Mouse (Mus musculus): ENCODE results near the gene Lrrk1.

The Lrrk1 gene

DNA sequence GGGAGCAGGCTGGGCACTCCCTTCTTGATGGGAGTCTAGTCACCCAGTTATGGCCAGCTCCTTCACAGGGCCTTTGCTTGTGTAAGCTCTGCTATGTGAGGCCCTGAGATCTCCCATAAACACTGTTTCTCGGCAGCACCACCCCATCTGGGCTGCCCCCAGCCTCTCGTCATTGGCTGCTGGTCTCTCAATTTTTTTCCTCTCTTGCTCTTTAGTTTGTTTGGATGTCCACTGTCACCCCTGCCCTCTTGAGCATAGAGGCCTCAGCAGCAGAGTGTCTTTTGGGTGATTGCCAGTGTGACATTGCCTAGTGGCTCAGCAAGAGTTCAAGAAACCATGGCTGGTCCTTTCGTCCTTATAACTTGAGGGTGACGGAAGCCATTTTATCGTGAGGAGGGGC, 130.9 kb downstream of the Lrrk1 start:
- no peak for DNase-seq (ENCODE audit: low read depth, low spot score)

DNA sequence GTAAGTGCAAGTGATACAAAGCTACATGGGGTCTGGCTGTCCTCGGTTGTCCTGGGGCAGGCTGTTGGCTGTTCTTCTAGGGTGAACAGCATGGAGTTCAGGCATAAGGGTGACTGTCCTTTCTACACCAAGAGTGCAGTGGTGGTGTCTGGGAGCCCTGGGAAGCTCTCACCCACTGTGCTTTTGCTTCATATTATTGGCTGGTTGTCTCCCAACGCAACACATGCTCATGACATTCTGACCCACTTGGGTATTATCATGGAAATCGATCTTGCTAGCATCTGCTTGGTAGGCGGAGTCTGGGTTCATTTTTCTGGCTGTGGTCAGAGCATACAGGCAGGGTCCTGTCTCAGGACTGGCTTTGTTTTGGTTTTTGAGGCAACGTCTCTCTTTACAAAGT, 131.7 kb downstream of the Lrrk1 start:
- DNase-seq (ENCODE audit: low read depth, low spot score): no peak

DNA sequence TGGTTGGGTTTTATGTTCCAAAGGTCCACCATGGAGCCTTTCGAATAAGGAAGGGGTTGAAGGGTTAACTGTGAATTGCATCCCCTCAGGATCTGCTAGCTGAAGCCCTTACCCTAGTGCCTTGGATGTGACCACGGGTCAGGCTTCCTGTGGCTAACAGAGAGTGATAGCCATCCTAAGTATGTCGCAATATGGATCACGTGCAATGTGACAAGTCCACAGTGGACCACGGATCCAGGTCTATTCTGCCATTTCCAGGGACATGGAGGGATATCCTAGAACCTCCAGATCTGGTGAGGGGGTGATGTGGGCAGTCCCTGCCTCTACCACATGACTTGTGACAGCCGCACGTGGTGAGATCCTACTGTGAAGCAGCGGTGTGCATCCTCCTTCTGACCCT, 133.2 kb downstream of the Lrrk1 start:
- peak; percentile 22 for DNase-seq (ENCODE audit: low read depth, low spot score)

DNA sequence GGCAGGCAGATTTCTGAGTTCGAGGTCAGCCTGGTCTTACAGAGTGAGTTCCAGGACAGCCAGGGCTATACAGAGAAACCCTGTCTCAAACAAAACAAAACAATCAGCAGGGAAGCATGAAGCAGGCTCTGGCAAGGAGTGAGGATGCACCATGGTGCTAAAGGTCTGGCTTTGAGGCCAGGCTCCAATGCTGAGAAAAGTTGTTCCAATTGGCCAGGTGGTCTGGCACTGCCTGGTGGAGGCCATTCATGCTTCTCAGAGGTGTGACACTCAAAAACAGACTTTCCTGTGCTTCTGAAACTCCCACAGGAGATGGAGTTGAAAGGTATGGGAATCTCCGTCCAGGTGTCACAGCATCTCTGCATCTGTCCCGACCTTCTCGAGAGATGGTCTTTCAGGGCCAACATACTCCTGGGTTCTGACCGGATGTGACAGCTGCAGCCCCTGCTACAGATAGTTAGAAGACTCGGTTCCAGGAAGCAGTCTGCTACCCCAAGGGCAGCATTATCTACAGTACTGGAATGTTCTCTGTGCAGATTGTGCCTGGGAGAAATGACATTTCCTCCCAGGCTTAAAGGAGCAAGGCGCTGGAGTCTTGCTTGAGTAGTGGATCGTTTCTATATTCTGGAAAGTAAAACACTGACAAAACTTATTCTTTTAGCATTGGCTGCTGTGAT, 134.0 kb downstream of the Lrrk1 start:
- DNase-seq (ENCODE audit: low read depth, low spot score): no peak

DNA sequence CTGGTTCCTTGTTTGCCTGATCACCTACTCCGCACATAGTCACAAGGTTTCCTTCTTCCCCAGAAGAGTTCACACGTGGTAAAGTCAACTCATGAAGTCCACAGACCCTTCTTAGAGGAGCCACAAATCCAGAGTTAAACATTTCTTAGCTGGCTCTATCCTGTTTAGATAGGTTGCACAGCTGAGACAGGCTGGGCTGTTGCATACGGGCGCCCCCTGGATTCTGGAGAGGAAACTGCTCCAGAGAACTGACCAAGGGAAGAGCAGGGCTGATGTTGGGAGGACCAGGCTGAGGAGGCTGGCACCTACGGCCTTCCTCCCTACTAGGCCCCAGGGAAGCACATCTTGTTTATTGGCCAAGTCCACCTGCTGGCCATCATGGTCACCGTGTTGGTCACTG, 138.1 kb downstream of the Lrrk1 start:
- peak; percentile 79 for DNase-seq (ENCODE audit: low read depth, low spot score)

DNA sequence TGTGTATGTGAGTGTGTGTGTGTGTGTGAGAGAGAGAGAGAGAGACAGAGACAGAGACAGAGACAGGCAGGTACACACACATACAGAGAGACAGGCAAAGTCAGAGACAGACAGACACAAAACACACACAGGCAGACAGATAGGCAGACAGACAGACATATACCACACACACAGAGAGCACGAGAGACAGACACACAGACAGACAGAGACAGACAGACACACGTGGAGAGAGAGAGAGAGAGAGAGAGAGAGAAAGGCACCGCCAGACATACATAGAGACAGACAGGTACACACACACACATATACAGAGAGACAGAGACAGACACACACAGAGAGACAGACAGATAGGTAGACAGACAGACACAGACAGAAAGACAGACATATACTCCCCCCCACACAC, 138.7 kb downstream of the Lrrk1 start:
- DNase-seq (ENCODE audit: low read depth, low spot score): no peak

DNA sequence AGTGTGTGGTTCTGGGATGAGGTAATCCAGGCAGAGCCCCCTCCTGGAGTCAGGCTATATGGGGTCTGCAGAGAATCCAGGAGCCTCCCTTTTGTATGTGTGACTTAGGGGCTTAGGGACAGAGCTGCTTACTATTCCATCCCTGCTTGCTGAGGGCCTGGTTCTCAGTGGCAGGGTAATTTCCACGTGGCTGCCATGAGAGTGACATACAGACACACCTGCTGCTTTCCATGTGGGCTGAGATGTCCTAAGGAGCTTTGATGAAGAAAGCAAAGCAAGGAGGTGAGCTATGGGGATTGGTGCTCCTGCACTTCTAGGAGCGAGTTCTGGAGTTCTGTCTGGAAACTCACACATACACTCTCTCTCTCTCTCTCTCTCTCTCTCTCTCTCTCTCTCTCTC, 139.1 kb downstream of the Lrrk1 start:
- DNase-seq (ENCODE audit: low read depth, low spot score): no peak

DNA sequence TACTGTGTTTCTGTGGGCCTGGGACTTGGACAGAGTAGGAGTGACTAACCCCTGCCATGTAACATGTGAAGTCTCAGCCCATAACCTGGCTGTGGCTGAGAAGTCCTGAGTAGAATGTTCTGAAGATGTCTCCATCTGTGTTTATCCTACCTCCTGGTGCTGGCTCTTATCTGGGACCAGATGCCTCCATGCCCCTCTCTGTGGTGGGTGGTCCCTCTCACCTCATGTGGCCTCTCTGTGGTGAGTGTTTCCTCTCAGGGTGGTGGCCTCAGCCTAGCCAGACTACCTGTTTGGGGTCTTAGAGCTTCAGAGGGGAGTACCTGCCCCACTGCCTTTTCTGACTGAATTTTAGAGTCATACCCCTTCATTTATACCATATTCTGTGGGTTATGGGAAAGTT, 139.9 kb downstream of the Lrrk1 start:
- no peak for DNase-seq (ENCODE audit: low read depth, low spot score)

DNA sequence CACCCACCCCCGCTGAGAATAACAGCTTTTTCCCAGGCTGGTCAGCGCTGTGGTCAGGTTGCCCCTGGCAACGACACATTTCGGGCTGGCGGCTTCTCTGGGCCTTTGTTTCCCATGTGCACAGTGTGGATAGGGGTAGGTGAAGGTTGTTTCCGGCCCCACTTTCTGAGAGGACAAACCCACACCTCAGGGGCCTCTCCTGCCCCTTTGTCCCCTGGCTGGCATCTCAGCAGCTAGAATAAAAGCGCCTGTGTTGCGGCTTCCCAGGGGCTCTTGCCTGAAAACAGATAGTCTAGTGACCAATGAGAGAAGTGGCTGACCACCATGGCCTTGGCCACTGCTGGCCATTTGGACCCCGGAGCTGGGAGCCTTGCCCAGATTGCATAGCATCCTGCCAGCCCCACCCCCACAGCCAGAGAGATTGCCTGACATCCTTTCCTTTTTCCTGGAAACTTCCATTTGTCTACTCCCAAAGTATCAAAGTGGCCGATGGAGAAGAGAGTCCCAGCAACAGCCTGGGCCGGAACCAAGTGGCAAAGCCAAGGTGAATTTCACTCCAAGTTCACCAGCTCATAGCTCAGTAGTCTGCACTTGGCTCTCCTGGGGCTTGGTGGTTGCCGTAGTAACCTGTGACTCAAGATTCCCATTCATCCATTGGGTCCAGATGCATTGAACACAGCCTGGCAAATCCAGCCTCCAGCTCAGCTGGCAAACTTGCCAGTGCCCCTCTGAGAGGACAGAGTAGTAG, 140.7 kb downstream of the Lrrk1 start:
- DNase-seq (ENCODE audit: low read depth, low spot score): peak; percentile 85

DNA sequence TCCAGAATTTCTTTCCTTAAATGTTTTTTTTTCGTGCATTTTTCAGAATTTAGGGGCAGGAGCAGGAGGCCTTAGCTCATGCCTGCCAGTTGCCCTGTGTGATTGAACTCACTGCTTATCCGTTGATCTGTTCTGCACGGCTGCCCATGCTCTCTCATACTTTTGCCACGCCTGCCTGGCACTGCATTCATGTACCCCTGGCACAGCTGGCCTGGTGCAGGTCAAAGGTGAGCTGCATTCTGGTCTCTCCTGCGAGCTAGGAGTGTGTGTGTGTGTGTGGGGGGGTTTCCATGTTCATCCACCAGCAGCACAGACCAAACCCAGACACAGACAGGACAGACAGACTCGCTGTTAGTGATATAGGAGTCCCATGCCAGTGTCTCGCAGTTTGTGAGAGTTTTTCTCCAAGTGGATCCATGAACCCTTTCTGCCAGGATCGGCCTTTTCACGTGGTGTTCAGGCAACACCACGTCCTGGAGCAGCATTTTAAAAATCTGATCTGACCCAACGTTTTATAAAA, 141.4 kb downstream of the Lrrk1 start:
- DNase-seq (ENCODE audit: low read depth, low spot score): no peak

DNA sequence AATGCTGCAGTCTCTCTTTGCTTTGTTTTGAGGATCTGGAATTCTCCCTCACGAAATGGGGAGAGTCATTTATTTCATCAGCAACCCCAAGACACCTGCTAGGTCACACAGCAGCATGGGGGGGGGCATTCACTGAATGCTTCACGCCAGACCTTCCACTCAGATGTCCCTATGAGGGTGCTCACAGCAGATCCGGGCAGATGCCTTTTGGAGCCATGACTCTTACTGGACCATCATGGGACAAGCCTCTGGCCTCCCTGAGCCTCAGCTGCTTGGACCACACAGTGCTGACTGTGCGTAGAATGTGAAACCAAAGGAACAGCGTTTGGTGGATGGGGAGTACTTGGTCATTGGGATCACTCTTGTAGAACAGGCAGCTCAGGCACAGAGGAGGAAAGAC, 142.5 kb downstream of the Lrrk1 start:
- no peak for DNase-seq (ENCODE audit: low read depth, low spot score)

DNA sequence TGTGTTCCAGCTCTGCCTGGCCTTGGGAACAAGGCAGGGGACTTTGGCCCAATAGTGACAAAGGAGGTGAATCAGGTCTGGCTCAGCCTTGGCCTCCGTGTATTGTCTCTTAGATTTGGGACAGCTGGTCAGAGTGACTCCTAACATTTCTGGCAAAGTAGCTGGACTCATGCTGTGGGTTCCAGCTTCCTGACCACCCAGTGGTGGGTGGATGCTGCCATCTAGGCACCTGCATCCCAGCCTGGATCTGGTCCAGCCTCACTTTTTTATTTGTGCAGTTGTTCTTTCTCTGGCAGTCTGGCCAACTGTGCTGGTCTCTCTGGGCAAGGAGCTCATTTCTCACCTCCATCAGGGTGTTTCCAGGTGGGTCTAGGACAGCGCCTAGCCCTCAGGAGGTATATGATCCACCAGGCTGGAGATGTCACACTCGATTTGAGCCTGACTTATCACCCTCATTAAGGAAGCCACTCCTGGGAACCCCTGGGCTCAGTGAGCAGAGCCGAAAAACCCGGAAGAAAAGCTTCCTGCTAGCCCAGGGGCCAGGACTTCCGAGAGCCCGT, 144.3 kb downstream of the Lrrk1 start:
- no peak for DNase-seq (ENCODE audit: low read depth, low spot score)

DNA sequence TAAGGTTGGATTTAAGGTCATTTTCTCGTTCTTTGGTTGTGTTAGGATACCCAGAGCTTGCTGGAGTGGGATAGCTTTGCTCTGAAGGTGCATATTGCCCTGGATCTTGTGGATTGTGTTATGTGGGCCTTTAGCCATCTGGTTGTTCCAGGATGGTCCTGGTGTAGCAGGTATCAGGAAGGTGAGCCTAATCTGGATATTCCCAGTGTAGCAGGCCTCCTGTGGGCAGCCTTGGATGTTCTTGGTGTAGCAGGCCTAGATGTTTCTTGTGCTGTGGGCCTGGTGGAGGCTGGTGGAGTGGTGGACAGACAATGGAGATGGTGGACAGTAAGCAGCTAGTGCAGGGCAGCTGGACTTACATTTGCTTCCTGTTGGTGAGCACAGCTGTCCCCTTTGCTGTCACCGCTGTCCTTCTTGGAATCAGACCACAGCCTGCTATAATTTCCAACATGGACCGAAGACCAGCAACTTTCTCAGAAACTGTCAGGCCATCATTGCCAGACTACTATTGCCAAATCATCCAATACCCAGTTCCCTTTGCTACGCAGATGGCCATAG, 146.2 kb downstream of the Lrrk1 start:
- DNase-seq (ENCODE audit: low read depth, low spot score): no peak

DNA sequence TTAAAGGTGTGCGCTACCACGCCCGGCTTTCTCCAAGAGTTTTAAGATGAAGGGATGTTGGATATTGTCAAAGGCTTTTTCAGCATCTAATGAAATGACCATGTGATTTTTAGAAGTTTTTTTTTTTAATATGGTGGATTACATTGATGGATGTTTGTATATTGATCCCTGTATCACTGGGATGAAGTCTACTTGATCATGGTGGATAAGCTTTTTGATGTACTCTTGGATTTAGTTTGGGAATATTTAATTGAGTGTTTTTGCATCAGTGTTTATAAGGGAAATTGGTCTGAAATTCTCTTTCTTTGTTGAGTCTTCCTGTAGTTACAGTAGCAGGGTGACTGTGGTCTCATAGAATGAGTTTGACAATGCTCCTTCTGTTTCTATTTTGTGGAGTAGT, 150.0 kb downstream of the Lrrk1 start:
- no peak for DNase-seq (ENCODE audit: low read depth, low spot score)

DNA sequence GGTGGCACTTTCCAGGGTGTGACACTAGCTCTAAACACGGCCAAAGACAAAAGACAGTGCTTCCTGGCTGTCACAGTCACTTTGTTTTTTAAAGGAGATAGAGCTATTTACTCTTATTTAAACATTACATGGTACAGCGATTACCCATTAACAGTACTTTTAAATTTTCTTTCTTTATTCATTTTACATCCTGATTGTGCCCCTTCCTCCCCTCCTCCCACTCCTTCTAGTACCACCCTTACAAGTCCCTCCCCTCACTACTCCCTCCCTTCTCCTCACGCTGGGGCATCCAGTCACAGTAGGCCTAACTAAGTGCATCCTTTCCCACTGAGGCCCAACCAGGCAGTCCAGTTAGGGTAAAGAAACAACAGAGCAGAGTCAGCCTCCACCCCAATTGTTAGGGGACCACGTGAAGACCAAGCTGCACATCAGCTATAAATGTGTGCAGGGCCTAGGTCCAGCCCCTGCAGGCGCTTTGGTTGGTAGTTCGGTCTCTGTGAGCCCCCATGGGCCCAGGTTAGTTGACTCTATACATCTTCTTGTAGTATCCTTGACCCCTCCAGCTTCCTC, 154.1 kb downstream of the Lrrk1 start:
- DNase-seq (ENCODE audit: low read depth, low spot score): no peak

DNA sequence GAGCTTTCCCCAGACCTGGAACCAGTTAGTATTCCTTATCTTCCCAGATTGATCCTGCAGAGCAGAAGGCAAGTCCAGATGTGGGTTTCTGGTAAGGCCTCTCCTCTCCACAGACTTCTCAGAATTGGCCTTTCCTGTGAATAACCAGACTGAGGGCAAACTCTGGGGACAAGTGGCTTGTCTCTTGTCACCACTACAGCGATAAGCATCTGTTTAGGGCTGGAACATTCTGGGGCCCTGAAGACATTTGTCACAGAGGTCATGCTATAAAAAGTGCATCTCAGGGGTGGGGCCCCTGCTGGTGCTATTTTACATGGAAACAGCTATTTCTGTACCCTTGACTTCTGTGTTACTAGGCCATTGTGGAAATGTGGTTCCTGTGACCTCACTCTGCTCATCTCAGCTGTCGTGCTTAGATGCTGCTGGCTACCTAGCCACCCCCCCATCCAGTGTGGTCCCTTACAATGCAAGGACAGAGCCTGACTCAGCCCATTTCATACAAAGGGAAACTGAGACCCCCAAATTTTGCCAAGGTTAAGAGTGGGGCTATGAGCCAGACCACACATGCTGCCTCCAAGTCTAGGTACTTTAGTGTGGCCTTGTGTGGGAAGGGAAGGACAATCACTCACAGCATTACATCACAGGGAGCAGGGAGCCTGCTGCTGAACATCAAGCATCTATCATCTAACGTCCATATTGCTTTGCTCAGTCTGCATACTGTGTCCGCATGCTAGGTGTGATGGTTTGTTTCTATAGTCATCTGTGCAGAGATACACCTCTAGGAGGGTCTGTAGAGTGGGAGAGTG, 154.8 kb downstream of the Lrrk1 start:
- peak; percentile 30 for DNase-seq (ENCODE audit: low read depth, low spot score)

DNA sequence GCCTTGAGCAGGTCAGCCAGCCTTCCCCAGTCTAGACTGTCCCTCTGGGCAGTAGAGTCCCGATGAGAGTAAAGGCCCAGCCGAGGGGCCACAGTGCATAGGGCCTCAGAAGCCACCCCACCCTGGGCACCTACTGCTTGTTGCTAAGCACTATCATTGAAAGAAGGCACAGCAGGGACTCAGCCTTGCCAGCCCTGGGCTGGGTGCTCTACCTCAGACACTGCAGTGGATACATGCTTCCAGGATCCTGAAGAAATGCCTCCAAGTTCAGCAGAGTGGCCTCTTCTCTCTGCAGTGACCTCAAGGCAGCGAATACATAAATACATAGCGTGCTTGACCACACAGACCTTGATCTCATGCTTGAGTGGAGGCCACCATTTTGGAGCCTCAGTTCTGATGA, 156.3 kb downstream of the Lrrk1 start:
- no peak for DNase-seq (ENCODE audit: low read depth, low spot score)

DNA sequence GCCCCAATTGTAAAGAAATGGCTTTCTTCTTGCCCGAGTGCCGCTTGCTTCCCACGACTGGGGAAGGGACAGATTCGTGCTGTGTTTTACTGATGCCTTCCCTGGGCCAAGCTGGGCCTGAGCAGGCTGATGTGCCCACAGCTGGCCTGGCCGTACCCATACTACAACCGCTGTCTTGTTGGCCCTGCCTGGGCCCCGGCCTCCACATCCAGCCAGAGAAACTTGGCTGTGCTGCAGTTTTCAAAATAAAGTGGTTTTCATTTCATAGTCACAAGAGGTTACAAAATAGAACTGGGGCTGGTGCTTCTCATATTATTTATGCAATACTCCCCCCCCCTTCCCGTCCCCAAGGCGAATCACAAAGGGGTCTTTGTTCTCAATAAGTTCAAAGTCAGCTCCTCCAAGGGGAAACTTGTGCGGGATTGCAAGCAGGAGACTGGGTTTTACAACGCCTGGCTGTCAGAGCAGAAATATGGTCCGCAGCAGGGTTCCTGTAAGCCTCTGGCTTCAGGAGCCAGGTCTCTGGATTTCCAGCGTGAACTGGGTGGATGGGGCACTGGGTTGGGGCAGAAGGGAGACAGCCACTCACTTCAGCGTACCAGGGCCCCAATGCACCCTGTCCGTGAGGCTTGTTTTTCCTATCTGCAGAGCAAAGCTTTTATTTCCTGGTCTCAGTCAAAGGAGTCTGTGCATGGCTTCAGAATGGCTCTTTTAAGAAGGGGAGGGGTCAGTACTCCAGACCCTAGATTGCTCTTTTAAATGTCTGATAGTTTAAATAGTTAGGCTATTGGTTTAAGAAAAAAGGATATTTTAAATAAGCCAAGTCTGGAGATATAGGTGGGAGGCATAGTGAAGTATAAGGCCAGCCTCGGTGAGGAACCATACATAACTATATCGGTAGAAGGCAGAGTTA, 157.3 kb downstream of the Lrrk1 start:
- DNase-seq (ENCODE audit: low read depth, low spot score): no peak

DNA sequence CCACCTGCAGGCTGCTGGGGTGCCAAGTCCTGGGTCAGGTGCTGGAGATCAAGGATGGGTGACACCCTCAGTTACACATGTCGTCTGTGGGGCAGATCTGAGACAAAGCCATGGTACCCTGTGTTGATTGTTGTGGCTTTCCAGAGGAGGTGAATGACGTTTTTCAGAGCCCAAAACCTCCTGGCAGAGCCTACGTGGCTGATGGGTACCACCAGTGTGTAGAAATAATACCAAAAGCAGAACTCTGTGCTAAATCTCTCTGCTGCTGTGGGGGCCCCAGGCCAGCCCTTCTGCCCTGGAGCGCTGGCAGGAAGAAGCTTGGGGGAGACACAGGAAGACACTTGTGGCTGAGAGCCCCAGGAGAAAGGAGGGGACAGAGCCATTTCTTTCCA, 157.9 kb downstream of the Lrrk1 start:
- DNase-seq (ENCODE audit: low read depth, low spot score): no peak

DNA sequence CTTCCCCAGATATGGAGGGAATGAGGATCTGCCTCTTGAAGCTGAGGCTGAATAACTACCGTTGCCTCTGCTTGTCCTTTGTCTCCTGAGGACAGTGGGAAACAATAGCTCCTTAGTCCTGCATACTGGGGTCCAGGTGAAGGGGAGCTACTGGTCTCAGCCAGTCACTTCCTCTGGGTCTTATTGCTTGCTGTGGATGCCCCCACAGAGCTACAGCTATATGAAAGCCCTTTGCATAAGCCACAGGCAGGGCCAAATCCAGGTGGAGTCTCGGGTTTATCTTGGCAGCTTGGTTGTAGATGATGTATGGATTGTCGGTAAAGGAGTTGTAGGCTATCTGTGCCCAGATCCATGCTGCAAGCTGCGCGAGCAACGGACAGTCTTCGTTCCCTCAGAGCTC, 158.7 kb downstream of the Lrrk1 start:
- DNase-seq (ENCODE audit: low read depth, low spot score): no peak

DNA sequence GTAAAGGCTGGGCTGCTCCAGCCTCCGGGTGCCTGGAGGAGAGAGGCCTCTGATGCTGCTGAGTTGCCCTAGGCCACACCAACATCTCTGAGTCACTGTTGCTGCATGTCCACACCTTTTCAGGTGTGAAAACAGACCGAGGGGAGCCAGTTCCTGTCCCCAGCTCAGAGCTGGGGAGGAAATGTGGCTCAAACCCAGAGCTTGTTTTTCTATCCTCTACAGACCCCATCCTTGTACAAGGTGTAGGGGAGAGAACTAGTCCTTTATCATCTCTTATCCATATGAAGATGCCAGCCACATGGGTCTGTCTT, 159.6 kb downstream of the Lrrk1 start:
- no peak for DNase-seq (ENCODE audit: low read depth, low spot score)
